Mouse (Mus musculus) c-Kit-positive CD71-positive TER-119-negative erythroid progenitor cells, embryonic 14.5 days (primary cell): Measurements from ENCODE around the gene Reep1.
"Not testable (repeated sequence)": the region's sequence is repeated elsewhere in the genome, so short reads cannot be mapped to it uniquely, and the experiment has no call there.

Source experiments
- DNase-seq: peaks from one replicate; pipeline ENCODE4 v3.0.0-alpha.2; 2013; ENCODE audit warnings: low read depth

Reep1 gene

DNA sequence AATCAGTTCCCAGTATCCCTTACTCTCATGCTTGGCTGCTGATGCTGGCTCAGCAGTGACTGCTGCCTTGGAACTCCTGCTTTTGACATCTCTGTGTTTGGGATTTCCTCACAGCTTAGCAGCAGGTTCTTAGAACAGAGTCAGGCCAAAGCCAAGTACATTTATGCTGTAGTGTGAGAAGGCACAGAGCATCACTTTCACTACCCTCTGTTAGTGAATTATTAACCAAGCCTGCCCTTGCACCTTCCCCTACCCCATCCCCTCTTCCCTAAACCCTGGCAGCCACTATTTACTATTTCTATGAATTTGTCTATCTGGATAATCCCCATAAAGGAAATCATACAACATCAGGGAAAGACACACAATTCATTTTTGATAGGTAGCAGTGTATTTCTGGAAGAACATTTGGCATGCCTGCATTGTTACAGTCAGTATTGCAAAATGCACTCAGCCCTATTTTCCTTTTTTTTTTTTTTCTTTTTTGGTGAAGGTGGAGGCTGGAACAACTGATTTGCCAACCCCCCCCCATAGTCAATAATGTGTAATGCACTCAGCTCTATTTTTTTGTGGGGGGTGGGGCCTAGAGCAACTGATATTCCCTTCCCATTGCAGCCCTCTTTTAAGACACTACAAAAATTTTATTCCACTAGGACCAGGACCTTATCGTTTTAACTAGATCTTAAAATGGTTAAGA, 133.4 kb downstream of the Reep1 start:
- no peak for DNase-seq

- DNase-seq: not testable (repeated sequence)
These were observed 139.5 kb downstream of the Reep1 start for GRCm38 (mm10) chr6:71846906-71847305.
